Mouse (Mus musculus): ENCODE measurements around the gene Slc17a7.

GRCm38 (mm10) chr7:45161612-45162473, 1.9 kb upstream of the Slc17a7 start:
- TF ChIP-seq CTCF (IDR thresholded peaks at IDR 0.05), result peak; percentile 92
- no peak for TF ChIP-seq EP300 (IDR thresholded peaks at IDR 0.05)
